Mouse (Mus musculus): ENCODE results near the gene Slc25a42.
A peak's percentile ranks its signal among the peaks of the same experiment; 100 is the strongest.
"Not testable (repeated sequence)": the region's sequence is repeated elsewhere in the genome, so short reads cannot be mapped to it uniquely, and the experiment has no call there.

The Slc25a42 gene

GRCm38 (mm10) chr8:70212112-70213055 is at the start of gene Slc25a42:
Slc25a42 (minus strand) TSS chr8:70212305.
- peak; percentile 99 for DNase-seq (ENCODE audit: low spot score)

GRCm38 (mm10) chr8:70259043-70259442 is 46.9 kb upstream of the Slc25a42 start:
- DNase-seq (ENCODE audit: low spot score): no peak

- peak; percentile 67 for DNase-seq (ENCODE audit: low spot score)
These were observed 46.5 kb upstream of the Slc25a42 start for GRCm38 (mm10) chr8:70258600-70258999.

GRCm38 (mm10) chr8:70257456-70257855 is 45.4 kb upstream of the Slc25a42 start:
- peak; percentile 42 for DNase-seq (ENCODE audit: low spot score)

- peak; percentile 26 for DNase-seq (ENCODE audit: low spot score)
These were observed 42.5 kb upstream of the Slc25a42 start for GRCm38 (mm10) chr8:70254628-70255027.

GRCm38 (mm10) chr8:70247841-70248240 is 35.7 kb upstream of the Slc25a42 start:
- no peak for DNase-seq (ENCODE audit: low spot score)

GRCm38 (mm10) chr8:70246622-70247021 is 34.5 kb upstream of the Slc25a42 start:
- DNase-seq (ENCODE audit: low spot score): no peak

- no peak for DNase-seq (ENCODE audit: low spot score)
These were observed 28.5 kb upstream of the Slc25a42 start for GRCm38 (mm10) chr8:70240642-70241041.

GRCm38 (mm10) chr8:70237842-70238241 is 25.7 kb upstream of the Slc25a42 start:
- DNase-seq (ENCODE audit: low spot score): no peak

GRCm38 (mm10) chr8:70234781-70235128 is 22.6 kb upstream of the Slc25a42 start:
- DNase-seq (ENCODE audit: low spot score): no peak

GRCm38 (mm10) chr8:70234080-70234780 is 22.1 kb upstream of the Slc25a42 start, which contains the start of the genes Sugp2 and Armc6:
Sugp2 (plus strand) TSS chr8:70234226.
Armc6 (minus strand) TSS chr8:70234466.
- peak; percentile 99 for DNase-seq (ENCODE audit: low spot score)

- no peak for DNase-seq (ENCODE audit: low spot score)
These were observed 21.5 kb upstream of the Slc25a42 start for GRCm38 (mm10) chr8:70233606-70234005.

GRCm38 (mm10) chr8:70230837-70231236 is 18.7 kb upstream of the Slc25a42 start:
- DNase-seq (ENCODE audit: low spot score): no peak

GRCm38 (mm10) chr8:70227997-70228396 is 15.9 kb upstream of the Slc25a42 start:
- no peak for DNase-seq (ENCODE audit: low spot score)

GRCm38 (mm10) chr8:70223341-70223740 is 11.2 kb upstream of the Slc25a42 start:
- peak; percentile 64 for DNase-seq (ENCODE audit: low spot score)

- DNase-seq (ENCODE audit: low spot score): no peak
These were observed 9.9 kb upstream of the Slc25a42 start for GRCm38 (mm10) chr8:70222041-70222440.

GRCm38 (mm10) chr8:70220911-70221310 is 8.8 kb upstream of the Slc25a42 start:
- no peak for DNase-seq (ENCODE audit: low spot score)

GRCm38 (mm10) chr8:70220236-70220840 is 8.2 kb upstream of the Slc25a42 start:
- no peak for DNase-seq (ENCODE audit: low spot score)

GRCm38 (mm10) chr8:70219107-70219684 is 7.1 kb upstream of the Slc25a42 start:
- no peak for DNase-seq (ENCODE audit: low spot score)

- DNase-seq (ENCODE audit: low spot score): no peak
These were observed 5.3 kb upstream of the Slc25a42 start for GRCm38 (mm10) chr8:70217441-70217840.

GRCm38 (mm10) chr8:70216566-70216965 is 4.5 kb upstream of the Slc25a42 start:
- peak; percentile 76 for DNase-seq (ENCODE audit: low spot score)

- not testable (repeated sequence) for DNase-seq (ENCODE audit: low spot score)
These were observed 4.1 kb upstream of the Slc25a42 start for GRCm38 (mm10) chr8:70216161-70216560.
